Mouse (Mus musculus): ENCODE data around the gene Hsd17b11. TPM values are rescaled to one million over a fixed set of nuclear protein-coding genes. Genes with fewer than 3 reads are reported as not detected.
"Not testable (repeated sequence)": the region's sequence is repeated elsewhere in the genome, so short reads cannot be mapped to it uniquely, and the experiment has no call there.

The Hsd17b11 gene
- polyA plus RNA-seq, 1 experiment from 2014 or later, result 4.2 TPM

GRCm38 (mm10) chr5:103971051-103971450 is 50.7 kb downstream of the Hsd17b11 start:
- no peak for DNase-seq
- no peaks in the 10 kb centered on the region for H3K27me3 ChIP-seq (ENCODE audit: insufficient read depth, low read length)
- H3K4me2 ChIP-seq, result no peak overlapping the region
- no peak overlapping the region for H3K4me3 ChIP-seq (ENCODE audit: low read depth, low read length)
- H3K9ac ChIP-seq, result no peak overlapping the region
- 60% methylated on average over 5 of the region's 5 CpGs for WGBS
- no peaks in the 10 kb centered on the region for H3K36me3 ChIP-seq (ENCODE audit: insufficient read depth)
- no peaks in the 10 kb centered on the region for H3K9me3 ChIP-seq (ENCODE audit: low read depth, low read length)
- no peak overlapping the region for H3K27ac ChIP-seq (ENCODE audit: low read depth)
- TF ChIP-seq CTCF (IDR thresholded peaks at IDR 0.05; ENCODE audit: low read depth), result no peak
- no peaks in the 10 kb centered on the region for H3K4me1 ChIP-seq (ENCODE audit: insufficient read depth)
- no peak for ATAC-seq (ENCODE audit: insufficient read depth)

- no peaks in the 10 kb centered on the region for H3K9me3 ChIP-seq (ENCODE audit: low read depth, low read length)
- no peaks in the 10 kb centered on the region for H3K27me3 ChIP-seq (ENCODE audit: insufficient read depth, low read length)
- WGBS, result 48% methylated on average over 1 of the region's 1 CpGs
- no peaks in the 10 kb centered on the region for H3K4me1 ChIP-seq (ENCODE audit: insufficient read depth)
- no peaks in the 10 kb centered on the region for H3K36me3 ChIP-seq (ENCODE audit: insufficient read depth)
- no peak overlapping the region for H3K4me2 ChIP-seq
- H3K4me3 ChIP-seq (ENCODE audit: low read depth, low read length), result no peak overlapping the region
- H3K27ac ChIP-seq (ENCODE audit: low read depth), result no peak overlapping the region
- no peak overlapping the region for H3K9ac ChIP-seq
- DNase-seq (no peak), ATAC-seq (ENCODE audit: insufficient read depth) (no peak)
- TF ChIP-seq CTCF (IDR thresholded peaks at IDR 0.05; ENCODE audit: low read depth), result no peak
Measured at GRCm38 (mm10) chr5:103962935-103963429, 58.7 kb downstream of the Hsd17b11 start.

- TF ChIP-seq CTCF (IDR thresholded peaks at IDR 0.05; ENCODE audit: low read depth), result no peak
- DNase-seq (no peak), ATAC-seq (ENCODE audit: insufficient read depth) (no peak)
- 70% methylated on average over 5 of the region's 5 CpGs for WGBS
- H3K9me3 ChIP-seq (ENCODE audit: low read depth, low read length), result no peaks in the 10 kb centered on the region
- no peaks in the 10 kb centered on the region for H3K27me3 ChIP-seq (ENCODE audit: insufficient read depth, low read length)
- H3K4me1 ChIP-seq (ENCODE audit: insufficient read depth), result no peaks in the 10 kb centered on the region
- H3K4me2 ChIP-seq, result no peak overlapping the region
- no peaks in the 10 kb centered on the region for H3K36me3 ChIP-seq (ENCODE audit: insufficient read depth)
- H3K4me3 ChIP-seq (ENCODE audit: low read depth, low read length), result no peak overlapping the region
- no peak overlapping the region for H3K9ac ChIP-seq
- no peak overlapping the region for H3K27ac ChIP-seq (ENCODE audit: low read depth)
Measured at GRCm38 (mm10) chr5:103954638-103955037, 67.1 kb downstream of the Hsd17b11 start.

GRCm38 (mm10) chr5:103953135-103954083 is 68.3 kb downstream of the Hsd17b11 start:
- WGBS, result 72% methylated on average over 10 of the region's 10 CpGs
- no peak overlapping the region for H3K4me3 ChIP-seq (ENCODE audit: low read depth, low read length)
- ATAC-seq (ENCODE audit: insufficient read depth), result no peak
- no peak overlapping the region for H3K9ac ChIP-seq
- no peaks in the 10 kb centered on the region for H3K36me3 ChIP-seq (ENCODE audit: insufficient read depth)
- H3K9me3 ChIP-seq (ENCODE audit: low read depth, low read length), result no peaks in the 10 kb centered on the region
- H3K27me3 ChIP-seq (ENCODE audit: insufficient read depth, low read length), result no peaks in the 10 kb centered on the region
- TF ChIP-seq CTCF (IDR thresholded peaks at IDR 0.05; ENCODE audit: low read depth), result no peak
- DNase-seq, result no peak
- no peak overlapping the region for H3K27ac ChIP-seq (ENCODE audit: low read depth)
- no peak overlapping the region for H3K4me2 ChIP-seq
- H3K4me1 ChIP-seq (ENCODE audit: insufficient read depth), result no peaks in the 10 kb centered on the region

- H3K9ac ChIP-seq; H3K4me3 ChIP-seq (ENCODE audit: low read depth, low read length); H3K4me1 ChIP-seq (ENCODE audit: insufficient read depth); ATAC-seq (ENCODE audit: insufficient read depth); H3K9me3 ChIP-seq (ENCODE audit: low read depth, low read length); H3K27me3 ChIP-seq (ENCODE audit: insufficient read depth, low read length); H3K36me3 ChIP-seq (ENCODE audit: insufficient read depth); H3K27ac ChIP-seq (ENCODE audit: low read depth); DNase-seq; H3K4me2 ChIP-seq: not testable (repeated sequence)
- 92% methylated on average over 15 of the region's 15 CpGs for WGBS
Measured at GRCm38 (mm10) chr5:103950138-103950537, 71.6 kb downstream of the Hsd17b11 start.

DNA sequence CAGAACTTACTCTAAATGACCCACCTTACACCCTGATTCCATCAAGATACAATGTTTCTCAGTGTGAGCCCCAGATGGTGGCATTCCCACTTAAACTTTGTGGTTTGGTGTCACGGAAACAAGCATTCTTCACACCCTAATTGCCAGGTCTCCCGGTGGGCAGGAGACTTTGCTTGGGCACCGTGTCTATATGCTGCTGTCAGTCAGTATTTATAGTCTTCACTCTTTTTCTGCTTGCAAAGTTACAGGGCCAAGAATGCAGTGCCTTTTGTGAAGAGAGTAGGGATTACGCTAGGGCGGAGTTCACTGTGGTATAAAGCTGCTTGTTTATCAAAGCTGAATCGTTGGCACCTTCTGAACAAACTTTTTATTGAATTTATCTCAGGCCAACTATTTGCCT is 78.5 kb downstream of the Hsd17b11 start:
- Histone ChIP-seq H3K9me3 (ENCODE audit: low read depth, low read length) (no peaks in the 10 kb centered on the region), H3K27me3 (ENCODE audit: insufficient read depth, low read length) (no peaks in the 10 kb centered on the region), H3K36me3 (ENCODE audit: insufficient read depth) (no peaks in the 10 kb centered on the region), H3K9ac (no peak overlapping the region), H3K4me3 (ENCODE audit: low read depth, low read length) (no peak overlapping the region), H3K27ac (ENCODE audit: low read depth) (no peak overlapping the region), H3K4me1 (ENCODE audit: insufficient read depth) (no peaks in the 10 kb centered on the region), H3K4me2 (no peak overlapping the region)
- TF ChIP-seq CTCF (IDR thresholded peaks at IDR 0.05; ENCODE audit: low read depth), result no peak
- DNase-seq (no peak), ATAC-seq (ENCODE audit: insufficient read depth) (no peak)
- WGBS, result 54% methylated on average over 6 of the region's 6 CpGs

- Histone ChIP-seq H3K36me3 (ENCODE audit: insufficient read depth) (no peaks in the 10 kb centered on the region), H3K27me3 (ENCODE audit: insufficient read depth, low read length) (no peaks in the 10 kb centered on the region), H3K9me3 (ENCODE audit: low read depth, low read length) (no peaks in the 10 kb centered on the region), H3K27ac (ENCODE audit: low read depth) (no peak overlapping the region), H3K4me2 (no peak overlapping the region), H3K4me3 (ENCODE audit: low read depth, low read length) (no peak overlapping the region), H3K4me1 (ENCODE audit: insufficient read depth) (no peaks in the 10 kb centered on the region), H3K9ac (no peak overlapping the region)
- 63% methylated on average over 1 of the region's 1 CpGs for WGBS
- DNase-seq, result no peak
- TF ChIP-seq CTCF (IDR thresholded peaks at IDR 0.05; ENCODE audit: low read depth), result no peak
- no peak for ATAC-seq (ENCODE audit: insufficient read depth)
Measured at GRCm38 (mm10) chr5:103939856-103940255, 81.9 kb downstream of the Hsd17b11 start.

Small RNAs within 50 kb of the gene (microRNA-seq; reads per million reads assigned to microRNA genes)
- 4.0 reads per million, percentile 14 among the genes with 10 or more reads in this experiment for gene Mir5619 (ENCODE audit: borderline number of aligned reads)

Other genes starting within 250 kb of the Hsd17b11 start
- 9.4 and 11.1 TPM in 2 replicates for gene Klhl8, start 110.7 kb downstream of the Hsd17b11 start, polyA plus RNA-seq (2014; fragmentation: Nextera tagmentation; extraction: Ambion mirVana)
- 0.23 and 0.61 TPM in 2 replicates for gene Hsd17b13, start 44.5 kb downstream of the Hsd17b11 start, polyA plus RNA-seq (2014; fragmentation: Nextera tagmentation; extraction: Ambion mirVana)
- gene Nudt9, start 24.4 kb upstream of the Hsd17b11 start, polyA plus RNA-seq (2014; fragmentation: Nextera tagmentation; extraction: Ambion mirVana), result 62.0 and 66.6 TPM in 2 replicates
- not detected in 2 replicates for gene Gm17660, start 55.7 kb upstream of the Hsd17b11 start, polyA plus RNA-seq (2014; fragmentation: Nextera tagmentation; extraction: Ambion mirVana)
- gene Sparcl1, start 91.8 kb upstream of the Hsd17b11 start, polyA plus RNA-seq (2014; fragmentation: Nextera tagmentation; extraction: Ambion mirVana), result 296 and 307 TPM in 2 replicates
- gene Dspp, start 148.8 kb upstream of the Hsd17b11 start, polyA plus RNA-seq (2014; fragmentation: Nextera tagmentation; extraction: Ambion mirVana), result not detected in 2 replicates
- gene Dmp1, start 180.7 kb upstream of the Hsd17b11 start, polyA plus RNA-seq (2014; fragmentation: Nextera tagmentation; extraction: Ambion mirVana), result 0.47 and 0.86 TPM in 2 replicates

Measured in lung, embryonic 14.5 days (tissue).